Mouse (Mus musculus): Measurements from ENCODE around the gene Agbl4.

Agbl4 gene

GRCm38 (mm10) chr4:111664146-111664545 is 1266.7 kb downstream of the Agbl4 start:
- no peak for DNase-seq (ENCODE audit: low read depth, low spot score)

GRCm38 (mm10) chr4:111666713-111667112 is 1269.3 kb downstream of the Agbl4 start:
- DNase-seq (ENCODE audit: low read depth, low spot score) = no peak

DNA sequence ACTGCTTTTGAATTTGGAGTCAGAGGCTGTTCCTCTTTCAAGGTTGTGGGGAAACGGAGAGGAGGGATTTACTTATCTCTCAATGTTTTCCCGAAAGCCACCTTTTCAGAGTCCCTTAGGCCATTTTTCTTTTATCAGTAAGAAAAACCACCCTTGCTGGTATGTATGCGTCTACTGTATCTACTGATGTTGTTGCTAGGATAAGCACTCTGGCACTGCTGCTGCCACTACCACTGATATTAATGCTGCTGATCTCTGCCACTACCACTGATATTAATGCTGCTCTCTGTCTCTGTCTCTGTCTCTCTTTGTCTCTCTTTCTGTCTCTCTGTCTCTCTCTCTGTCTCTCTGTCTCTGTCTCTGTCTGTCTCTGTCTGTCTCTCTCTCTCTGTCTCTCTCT is 1271.9 kb downstream of the Agbl4 start:
- DNase-seq (ENCODE audit: low read depth, low spot score) = no peak

GRCm38 (mm10) chr4:111670566-111671421 is 1273.3 kb downstream of the Agbl4 start:
- DNase-seq (ENCODE audit: low read depth, low spot score) = no peak

DNA sequence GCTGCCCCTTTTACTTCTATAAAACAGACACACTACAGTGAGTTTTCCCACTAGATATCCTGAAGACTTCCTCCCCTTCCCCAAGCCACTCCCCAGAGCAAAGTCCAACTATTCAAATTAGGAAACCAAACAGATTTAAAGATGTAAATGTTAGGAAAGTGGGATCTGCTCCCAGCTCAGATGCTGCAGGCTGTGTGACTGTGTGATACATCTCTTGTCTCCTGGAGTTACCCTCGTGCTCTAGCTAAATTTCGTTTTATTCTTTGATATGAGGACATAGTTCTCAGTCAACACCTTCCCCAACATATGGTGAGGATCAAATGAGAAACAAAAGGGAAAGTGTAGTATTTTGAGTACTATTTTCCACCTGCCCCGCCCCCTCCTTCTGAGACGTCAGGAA is 1274.0 kb downstream of the Agbl4 start:
- DNase-seq (ENCODE audit: low read depth, low spot score) = no peak

DNA sequence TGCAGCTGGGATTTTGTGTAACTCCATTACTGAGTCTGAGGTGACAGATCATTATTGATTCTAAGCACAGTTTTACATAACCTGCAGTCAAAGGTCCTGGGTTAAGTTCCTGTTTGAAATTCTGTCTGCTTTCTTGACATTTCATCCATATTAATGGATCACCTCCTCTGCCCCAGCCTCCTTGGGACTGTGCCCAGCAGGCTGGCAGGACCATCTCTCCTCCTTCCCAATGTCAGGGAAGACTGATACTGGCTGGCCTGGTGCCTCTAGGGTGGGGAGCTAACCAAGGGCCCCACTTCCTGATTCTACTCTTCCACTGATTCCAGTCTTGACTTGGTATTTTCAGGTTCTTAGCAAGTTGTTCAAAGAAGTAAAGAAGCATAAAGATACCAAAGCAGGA is 1276.4 kb downstream of the Agbl4 start:
- DNase-seq (ENCODE audit: low read depth, low spot score) = no peak

DNA sequence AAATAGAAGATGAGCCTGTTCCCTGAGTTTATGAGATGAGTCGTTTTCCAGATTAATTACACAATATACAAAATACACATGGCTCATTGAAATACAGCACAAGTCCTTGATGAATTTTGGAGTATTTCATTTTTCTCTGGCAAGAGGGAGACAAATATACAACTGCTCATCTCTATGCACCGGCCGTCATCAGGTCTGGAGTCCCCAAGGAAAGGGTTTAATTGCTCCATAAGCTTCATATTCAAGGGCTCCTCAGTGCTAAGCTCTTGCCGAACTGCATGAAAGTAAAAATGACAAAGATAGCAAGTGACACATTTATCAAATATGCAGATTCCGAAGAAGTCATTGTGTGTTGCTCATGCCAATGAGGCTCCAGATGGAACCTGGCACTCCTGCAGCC is 1284.5 kb downstream of the Agbl4 start:
- no peak for DNase-seq (ENCODE audit: low read depth, low spot score)

DNA sequence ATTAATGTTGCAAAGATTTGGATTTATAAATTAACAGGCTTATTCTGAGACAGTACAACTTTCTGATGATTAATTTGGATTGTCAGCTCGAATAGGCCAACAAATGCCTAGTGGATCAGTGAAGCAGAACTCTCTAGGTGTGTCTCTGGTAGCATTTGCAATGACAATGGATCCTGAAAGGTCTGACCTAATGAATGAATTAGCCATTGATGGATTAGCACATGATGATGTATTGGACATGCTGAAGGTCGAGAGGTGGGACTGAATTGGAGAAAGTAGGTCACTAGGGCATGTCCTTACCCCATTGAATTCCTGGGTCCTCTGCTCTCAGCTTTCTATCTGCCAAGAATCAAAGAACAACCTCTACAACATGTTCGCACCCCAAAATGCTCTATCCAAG is 1285.3 kb downstream of the Agbl4 start:
- no peak for DNase-seq (ENCODE audit: low read depth, low spot score)

- DNase-seq (ENCODE audit: low read depth, low spot score) = no peak
These were observed 1286.4 kb downstream of the Agbl4 start for GRCm38 (mm10) chr4:111683843-111684242.

DNA sequence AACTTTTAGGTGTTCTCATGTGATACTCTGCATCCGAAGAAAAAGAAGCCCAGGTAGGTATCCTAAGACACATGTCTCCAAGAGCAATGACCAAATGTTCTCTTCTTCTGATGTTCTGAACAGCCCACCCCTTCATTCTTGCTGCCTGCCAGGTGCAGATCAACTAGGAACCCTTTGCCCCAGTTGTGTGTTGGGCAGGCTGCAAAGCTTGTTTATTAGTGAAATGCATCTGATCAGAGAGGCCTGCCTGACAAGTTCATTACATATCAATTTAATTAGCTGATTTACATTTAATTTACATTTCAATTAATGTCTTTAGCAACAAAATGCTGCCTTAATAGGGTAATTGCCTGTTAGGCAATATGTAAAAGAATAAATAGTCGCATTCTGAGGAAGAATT is 1288.5 kb downstream of the Agbl4 start:
- no peak for DNase-seq (ENCODE audit: low read depth, low spot score)

GRCm38 (mm10) chr4:111686951-111687350 is 1289.5 kb downstream of the Agbl4 start:
- peak; percentile 57 for DNase-seq (ENCODE audit: low read depth, low spot score)

GRCm38 (mm10) chr4:111687613-111688012 is 1290.2 kb downstream of the Agbl4 start:
- peak; percentile 66 for DNase-seq (ENCODE audit: low read depth, low spot score)

GRCm38 (mm10) chr4:111691057-111691543 is 1293.6 kb downstream of the Agbl4 start:
- DNase-seq (ENCODE audit: low read depth, low spot score) = no peak

DNA sequence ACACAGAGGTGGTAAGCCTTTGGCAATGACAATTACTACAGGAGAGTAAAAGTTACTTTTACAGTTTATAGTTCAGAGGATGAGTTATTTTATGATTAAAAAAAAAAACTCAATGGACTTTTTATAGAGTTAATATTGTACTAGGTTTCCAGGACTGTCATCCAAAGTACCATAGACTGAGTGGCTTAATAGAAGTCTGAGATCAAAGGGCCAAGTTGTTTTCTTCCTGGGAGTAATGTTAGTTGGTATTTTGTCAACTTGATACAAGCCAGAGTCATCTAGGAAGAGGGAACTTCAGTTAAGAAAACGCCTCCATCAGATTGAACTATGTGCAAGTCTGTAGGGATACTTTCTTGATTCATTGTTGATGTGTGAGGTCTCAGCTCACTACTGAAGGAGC is 1303.9 kb downstream of the Agbl4 start:
- DNase-seq (ENCODE audit: low read depth, low spot score) = no peak

DNA sequence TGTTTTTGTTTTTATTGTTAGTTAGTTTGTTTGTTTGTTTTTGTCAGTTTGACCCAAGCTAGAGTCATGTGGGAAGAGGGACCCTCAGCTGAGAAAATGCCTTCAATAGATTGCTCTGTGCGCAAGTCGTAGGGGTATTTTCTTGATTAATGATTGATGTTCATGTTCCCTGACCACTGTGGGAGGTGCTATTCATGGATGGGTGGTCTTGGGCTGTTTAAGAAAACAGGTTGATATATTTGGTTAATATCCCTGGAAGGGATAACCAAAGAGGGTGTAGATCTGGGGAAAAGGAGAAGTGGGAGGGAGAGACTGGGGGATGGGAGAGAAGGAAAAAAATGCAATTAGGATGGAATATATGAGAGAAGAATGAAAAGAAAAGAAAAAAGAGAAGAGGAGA is 1306.7 kb downstream of the Agbl4 start:
- no peak for DNase-seq (ENCODE audit: low read depth, low spot score)

- DNase-seq (ENCODE audit: low read depth, low spot score) = no peak
These were observed 1307.5 kb downstream of the Agbl4 start for GRCm38 (mm10) chr4:111704975-111705374.

Measured in CD4-positive helper T cell, adult 2 months (primary cell).